Mouse (Mus musculus) midbrain, embryonic 10.5 days (tissue): ENCODE measurements at regions not wholly inside any gene's neighbourhood (a gene's known extent, or its start where the extent isn't known, plus 50 kb on each side); places are given as distances from the start of the nearest gene placed in this dataset.

Source experiments
- DNase-seq: peaks from one replicate; pipeline ENCODE4 v3.0.0-alpha.2; 2017; ENCODE audit warnings: low spot score
- H3K27ac ChIP-seq: fragments of 300-500 bp; sonication (generic); replicated peaks from 2 replicates; pipeline ENCODE4 v1.5.1; 2016; ENCODE audit warnings: mild to moderate bottlenecking
- H3K27me3 ChIP-seq: fragments of 300-500 bp; sonication (generic); 2 replicates; pipeline ENCODE4 v1.6.1; 2016; ENCODE audit warnings: low read depth, mild to moderate bottlenecking; ENCODE audit not compliant: poor library complexity, severe bottlenecking
- H3K36me3 ChIP-seq: fragments of 300-500 bp; sonication (generic); 2 replicates; pipeline ENCODE4 v1.6.1; 2016; ENCODE audit warnings: mild to moderate bottlenecking, moderate library complexity
- H3K4me1 ChIP-seq: fragments of 300-500 bp; sonication (generic); 2 replicates; pipeline ENCODE4 v1.6.1; 2016
- H3K4me3 ChIP-seq: fragments of 300-500 bp; sonication (generic); 2 replicates; pipeline ENCODE4 v1.5.1; 2016; ENCODE audit warnings: mild to moderate bottlenecking, moderate library complexity
- H3K9me3 ChIP-seq: fragments of 300-500 bp; sonication (generic); replicated peaks from 2 replicates; pipeline ENCODE4 v1.6.1; 2016; ENCODE audit warnings: mild to moderate bottlenecking
- WGBS: fragments of 180-500 bp; shearing (Covaris S2); methylation state at CpG from one replicate; pipeline ENCODE4 v1.1.7; 2016; 5-methylcytosine and 5-hydroxymethylcytosine counted together

DNA sequence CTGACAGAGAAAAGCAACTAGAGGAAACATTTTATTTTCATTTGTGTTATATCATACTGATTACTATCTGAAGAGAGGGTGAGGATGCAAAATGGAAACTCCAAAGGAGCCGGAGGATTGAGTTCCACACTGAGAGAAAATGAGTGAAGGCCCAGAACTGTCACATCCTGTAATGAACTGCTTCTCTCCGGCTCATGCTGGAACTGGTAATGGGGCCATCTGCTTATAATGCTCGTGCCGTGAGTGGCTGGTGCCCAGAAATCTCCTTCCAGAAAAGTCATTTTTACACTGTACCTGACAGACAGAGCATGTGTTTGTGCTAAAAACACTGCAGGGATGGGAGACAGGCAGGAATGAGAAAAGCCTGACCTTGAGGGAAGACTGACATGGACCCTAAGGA is 483.5 kb upstream of the Pkdcc start:
- WGBS, result 92% methylated on average over 4 of the region's 4 CpGs
- no peak overlapping the region for H3K4me3 ChIP-seq
- no peaks in the 10 kb centered on the region for H3K9me3 ChIP-seq
- no peak for DNase-seq
- H3K36me3 ChIP-seq, result no peaks in the 10 kb centered on the region
- no peaks in the 10 kb centered on the region for H3K27me3 ChIP-seq
- no peak overlapping the region for H3K27ac ChIP-seq
- H3K4me1 ChIP-seq, result no peaks in the 10 kb centered on the region

DNA sequence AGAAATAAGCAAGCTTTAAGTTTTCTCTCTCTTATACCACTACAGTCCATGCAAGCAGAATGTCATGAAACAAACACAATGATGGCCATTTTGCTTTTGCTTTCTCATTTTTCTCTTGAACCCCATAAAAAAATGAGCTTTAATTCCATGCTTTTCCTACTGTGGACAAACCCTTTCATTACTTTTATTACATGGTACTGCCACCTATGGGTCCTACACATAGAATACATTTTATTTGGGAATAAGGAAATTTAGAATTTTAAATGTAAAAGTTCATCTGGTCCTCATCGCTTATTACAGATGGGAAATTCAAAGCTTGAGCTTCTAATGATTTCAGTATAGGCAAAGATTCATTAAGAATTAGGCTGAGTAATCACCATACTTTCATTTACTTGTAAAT is 472.6 kb upstream of the Pkdcc start:
- no peak for DNase-seq
- H3K4me1 ChIP-seq, result no peaks in the 10 kb centered on the region
- no peaks in the 10 kb centered on the region for H3K9me3 ChIP-seq
- WGBS, result 90% methylated on average over 1 of the region's 1 CpGs
- H3K36me3 ChIP-seq, result no peaks in the 10 kb centered on the region
- H3K4me3 ChIP-seq, result no peak overlapping the region
- no peaks in the 10 kb centered on the region for H3K27me3 ChIP-seq
- no peak overlapping the region for H3K27ac ChIP-seq

DNA sequence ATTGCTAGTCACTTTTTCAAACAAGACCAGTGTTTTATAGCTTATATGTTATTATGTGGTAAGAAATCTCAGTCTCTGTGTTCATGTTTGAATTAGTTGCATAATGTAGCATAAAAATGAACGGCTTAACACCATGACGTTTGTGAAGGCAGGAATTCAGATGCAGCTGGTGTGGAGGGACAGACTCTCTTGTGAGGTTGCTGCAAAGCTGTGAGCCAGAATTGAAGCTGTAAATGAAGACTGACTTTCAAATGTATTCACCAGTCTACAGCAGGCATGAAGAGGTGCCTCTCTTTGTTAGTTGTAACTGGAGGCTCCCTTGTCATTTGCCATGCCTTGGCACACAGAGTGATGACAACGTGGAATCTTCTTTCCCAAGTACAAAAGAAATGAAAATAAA is 457.7 kb upstream of the Pkdcc start:
- 86% methylated on average over 3 of the region's 3 CpGs for WGBS
- no peak overlapping the region for H3K27ac ChIP-seq
- no peaks in the 10 kb centered on the region for H3K4me1 ChIP-seq
- H3K27me3 ChIP-seq, result no peaks in the 10 kb centered on the region
- H3K36me3 ChIP-seq, result no peaks in the 10 kb centered on the region
- no peak overlapping the region for H3K4me3 ChIP-seq
- DNase-seq, result no peak
- no peaks in the 10 kb centered on the region for H3K9me3 ChIP-seq

DNA sequence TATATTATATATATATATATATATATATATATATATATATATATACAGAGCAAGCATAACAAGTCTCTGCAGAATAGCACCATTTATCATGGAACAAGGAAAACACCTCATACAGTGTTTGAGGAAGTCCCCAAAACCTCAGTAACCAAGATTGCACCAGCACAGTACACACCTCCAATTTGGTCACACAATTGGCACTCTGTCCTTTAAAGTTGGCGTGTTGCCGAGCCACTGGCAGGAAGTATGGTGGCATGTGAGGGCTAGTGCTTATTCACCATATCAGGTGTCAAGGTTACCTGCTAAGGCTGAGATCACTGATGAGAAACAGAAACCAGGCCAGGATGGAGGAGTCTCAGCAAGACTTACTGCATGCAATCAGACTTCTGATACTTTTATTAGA is 436.0 kb upstream of the Pkdcc start:
- 91% methylated on average over 2 of the region's 2 CpGs for WGBS
- Histone ChIP-seq H3K4me1 (no peaks in the 10 kb centered on the region), H3K9me3 (no peaks in the 10 kb centered on the region), H3K4me3 (no peak overlapping the region), H3K27ac (no peak overlapping the region), H3K36me3 (no peaks in the 10 kb centered on the region), H3K27me3 (no peaks in the 10 kb centered on the region)
- no peak for DNase-seq

DNA sequence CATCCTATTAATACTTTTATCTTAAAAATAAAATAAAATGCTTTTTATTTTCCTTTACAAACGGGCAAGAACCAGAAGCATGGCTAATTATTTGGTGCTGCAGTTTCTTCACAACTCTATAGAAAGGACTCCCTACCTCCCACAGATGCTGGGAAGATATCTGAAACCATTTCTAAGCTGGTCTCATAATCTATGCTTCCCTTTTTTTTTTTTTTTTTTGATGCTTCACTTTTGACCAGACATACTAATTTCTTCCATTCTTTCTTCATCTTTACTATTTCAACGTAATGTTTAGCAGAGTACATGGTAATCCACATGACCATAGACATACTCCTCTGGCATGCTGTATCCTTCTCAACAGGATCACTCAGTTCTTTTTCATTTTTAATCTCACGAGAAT is 393.0 kb upstream of the Pkdcc start:
- Histone ChIP-seq H3K27me3 (no peaks in the 10 kb centered on the region), H3K36me3 (no peaks in the 10 kb centered on the region), H3K27ac (no peak overlapping the region), H3K4me1 (no peaks in the 10 kb centered on the region), H3K9me3 (no peaks in the 10 kb centered on the region), H3K4me3 (no peak overlapping the region)
- WGBS, result 81% methylated on average over 3 of the region's 3 CpGs
- no peak for DNase-seq

DNA sequence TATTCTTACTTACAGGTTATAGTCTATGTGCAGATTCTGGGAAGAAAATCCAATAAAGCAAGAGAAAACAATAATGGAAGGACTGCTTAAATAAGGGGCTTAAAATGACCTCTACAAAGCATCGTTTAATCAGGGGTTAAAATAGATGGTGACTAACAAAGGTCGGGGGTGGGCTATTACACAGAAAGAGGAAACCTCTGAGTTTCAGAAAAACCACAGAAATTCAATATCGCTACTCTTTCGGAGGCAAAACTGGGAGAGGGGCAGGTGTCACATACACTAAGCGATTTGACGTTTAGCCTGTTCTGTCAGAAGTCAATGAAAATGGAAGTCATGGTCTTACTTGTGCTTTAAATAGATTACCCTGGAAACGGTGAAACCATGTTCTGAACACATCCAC is 391.0 kb upstream of the Pkdcc start:
- 83% methylated on average over 7 of the region's 7 CpGs for WGBS
- H3K27ac ChIP-seq, result no peak overlapping the region
- H3K9me3 ChIP-seq, result no peaks in the 10 kb centered on the region
- no peaks in the 10 kb centered on the region for H3K27me3 ChIP-seq
- no peak overlapping the region for H3K4me3 ChIP-seq
- H3K36me3 ChIP-seq, result no peaks in the 10 kb centered on the region
- no peaks in the 10 kb centered on the region for H3K4me1 ChIP-seq
- no peak for DNase-seq

DNA sequence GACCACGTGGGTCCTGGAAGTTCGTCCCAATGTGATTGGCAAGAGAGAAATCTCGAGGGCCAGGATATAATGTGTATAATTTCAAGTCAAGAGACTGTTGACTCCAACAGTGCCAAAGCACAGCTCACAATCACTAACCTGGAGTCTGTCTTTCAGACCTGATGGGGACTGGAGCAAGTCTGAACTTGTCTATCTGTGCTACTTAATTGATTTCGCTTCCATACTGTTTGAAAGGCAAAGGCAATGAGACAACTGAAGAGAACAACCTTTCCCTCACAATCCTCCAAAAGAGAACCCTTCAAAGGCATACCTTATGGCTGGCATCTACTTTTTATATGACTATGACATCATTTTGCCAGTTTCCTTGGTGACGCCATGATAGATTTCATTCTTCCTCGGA is 390.5 kb upstream of the Pkdcc start:
- DNase-seq, result no peak
- Histone ChIP-seq H3K4me1 (no peaks in the 10 kb centered on the region), H3K36me3 (no peaks in the 10 kb centered on the region), H3K27ac (no peak overlapping the region), H3K27me3 (no peaks in the 10 kb centered on the region), H3K4me3 (no peak overlapping the region), H3K9me3 (no peaks in the 10 kb centered on the region)
- WGBS, result 90% methylated on average over 6 of the region's 6 CpGs

DNA sequence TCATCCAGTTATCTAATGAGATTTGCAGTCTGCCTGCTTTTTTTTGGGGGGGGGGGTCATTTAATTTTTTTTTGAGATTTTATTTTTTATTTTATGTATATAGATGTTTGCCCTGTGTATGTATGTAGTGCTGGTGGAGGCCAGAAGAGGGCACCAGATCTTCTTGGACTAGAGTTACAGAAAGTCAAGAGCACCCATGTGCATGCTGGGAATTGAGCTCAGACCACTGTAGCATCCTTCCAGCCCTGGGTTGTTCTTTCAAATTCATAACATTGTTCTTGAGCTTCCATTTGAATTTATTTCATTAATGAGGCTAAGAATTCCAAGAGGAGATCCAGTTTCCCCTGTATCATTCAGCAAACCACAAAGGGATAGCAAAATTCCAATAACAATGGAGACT is 387.9 kb upstream of the Pkdcc start:
- no peak for DNase-seq
- Histone ChIP-seq H3K4me3 (no peak overlapping the region), H3K4me1 (no peaks in the 10 kb centered on the region), H3K27ac (no peak overlapping the region), H3K36me3 (no peaks in the 10 kb centered on the region), H3K27me3 (no peaks in the 10 kb centered on the region), H3K9me3 (no peaks in the 10 kb centered on the region)

DNA sequence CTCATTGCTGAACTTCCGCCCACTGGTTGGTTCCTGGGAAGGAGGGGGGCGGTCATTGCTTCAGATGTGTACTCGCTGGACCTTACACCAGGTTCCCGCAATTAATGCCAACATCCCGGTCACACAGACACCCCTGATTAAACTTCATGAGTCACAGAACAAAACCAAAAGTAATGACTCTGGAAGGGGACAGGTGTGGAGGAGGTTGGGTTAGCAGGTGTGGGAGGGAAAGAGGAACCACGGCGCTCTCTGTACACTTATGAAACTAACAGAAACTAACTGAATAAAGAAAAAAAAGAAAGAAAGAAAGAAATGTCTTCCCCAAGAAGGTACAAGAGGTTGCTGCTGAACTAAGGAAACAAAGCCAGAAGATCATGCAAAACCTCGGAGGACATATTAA is 387.3 kb upstream of the Pkdcc start:
- Histone ChIP-seq H3K4me1 (no peaks in the 10 kb centered on the region), H3K4me3 (no peak overlapping the region), H3K27me3 (no peaks in the 10 kb centered on the region), H3K9me3 (no peaks in the 10 kb centered on the region), H3K36me3 (no peaks in the 10 kb centered on the region), H3K27ac (no peak overlapping the region)
- no peak for DNase-seq
- WGBS, result 95% methylated on average over 8 of the region's 8 CpGs

DNA sequence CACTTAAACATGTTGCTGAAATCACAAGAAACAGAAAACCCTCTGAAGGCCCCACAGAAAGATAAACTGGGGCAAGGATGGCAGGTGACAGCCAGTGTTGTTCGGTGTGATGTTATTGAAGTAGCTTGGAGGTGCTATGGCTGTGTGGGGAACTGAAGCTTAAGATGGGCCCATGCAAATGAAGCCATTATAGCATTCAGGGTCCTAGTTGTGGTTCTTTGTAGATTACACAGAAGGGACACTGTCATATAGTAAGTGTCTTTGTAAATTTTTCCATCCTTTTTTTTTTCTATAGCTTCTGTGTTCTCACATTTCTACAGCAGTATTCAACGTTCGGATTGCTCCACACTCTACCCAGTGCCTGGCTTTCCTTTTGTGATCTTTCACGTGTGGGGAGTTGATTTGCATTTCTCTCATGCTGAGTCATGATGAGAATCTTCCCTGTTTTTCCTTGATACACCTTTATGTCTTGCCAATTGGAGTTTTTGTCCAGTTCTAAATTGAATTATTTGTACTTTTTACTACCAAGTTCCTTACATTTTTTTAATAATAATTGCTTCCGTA is 386.6 kb upstream of the Pkdcc start:
- WGBS, result 82% methylated on average over 5 of the region's 5 CpGs
- H3K27me3 ChIP-seq, result no peaks in the 10 kb centered on the region
- no peaks in the 10 kb centered on the region for H3K36me3 ChIP-seq
- H3K27ac ChIP-seq, result no peak overlapping the region
- DNase-seq, result no peak
- no peaks in the 10 kb centered on the region for H3K4me1 ChIP-seq
- no peak overlapping the region for H3K4me3 ChIP-seq
- no peaks in the 10 kb centered on the region for H3K9me3 ChIP-seq

DNA sequence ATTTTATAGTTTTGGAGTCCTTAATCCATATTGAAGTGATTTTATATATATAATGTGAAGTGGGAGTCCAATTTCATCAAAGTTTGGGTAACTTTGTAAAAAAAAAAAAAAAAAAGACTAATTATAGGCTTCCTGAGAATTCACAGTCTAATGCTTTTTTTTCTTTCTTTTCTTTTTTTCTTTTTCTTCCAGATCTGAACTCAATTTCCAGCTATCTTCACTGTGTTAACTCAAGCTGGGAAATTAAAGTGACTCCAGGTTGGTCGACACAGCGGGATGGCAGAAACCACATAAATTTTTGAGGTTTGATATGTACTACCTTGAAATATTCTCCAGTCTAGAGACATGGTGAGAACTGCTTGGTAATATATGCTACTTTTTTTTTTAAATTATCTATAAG is 385.7 kb upstream of the Pkdcc start:
- Histone ChIP-seq H3K36me3 (no peaks in the 10 kb centered on the region), H3K27me3 (no peaks in the 10 kb centered on the region), H3K4me3 (no peak overlapping the region), H3K4me1 (no peaks in the 10 kb centered on the region), H3K27ac (no peak overlapping the region), H3K9me3 (no peaks in the 10 kb centered on the region)
- no peak for DNase-seq
- 92% methylated on average over 2 of the region's 2 CpGs for WGBS

DNA sequence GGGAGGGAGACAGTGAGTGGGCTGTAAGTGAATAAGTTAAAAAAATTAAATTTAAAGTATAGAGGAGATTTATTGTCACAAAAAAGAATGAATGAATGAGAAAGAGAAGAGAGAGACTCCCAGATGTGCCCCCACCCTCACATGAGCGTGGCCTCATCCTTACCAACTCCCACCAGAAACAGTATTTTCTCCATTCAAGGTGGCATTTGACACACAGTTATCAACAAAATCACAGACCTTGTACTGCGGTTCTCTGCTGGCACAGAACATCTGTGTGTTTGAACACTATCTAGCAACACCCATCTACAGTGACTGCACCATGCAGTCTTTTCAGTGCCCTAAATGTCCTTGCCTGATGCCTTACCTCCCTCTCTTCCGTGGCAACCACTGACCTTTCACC is 380.9 kb upstream of the Pkdcc start:
- no peaks in the 10 kb centered on the region for H3K36me3 ChIP-seq
- WGBS, result 80% methylated on average over 3 of the region's 3 CpGs
- H3K27ac ChIP-seq, result no peak overlapping the region
- no peaks in the 10 kb centered on the region for H3K4me1 ChIP-seq
- no peaks in the 10 kb centered on the region for H3K9me3 ChIP-seq
- no peak for DNase-seq
- no peak overlapping the region for H3K4me3 ChIP-seq
- no peaks in the 10 kb centered on the region for H3K27me3 ChIP-seq

DNA sequence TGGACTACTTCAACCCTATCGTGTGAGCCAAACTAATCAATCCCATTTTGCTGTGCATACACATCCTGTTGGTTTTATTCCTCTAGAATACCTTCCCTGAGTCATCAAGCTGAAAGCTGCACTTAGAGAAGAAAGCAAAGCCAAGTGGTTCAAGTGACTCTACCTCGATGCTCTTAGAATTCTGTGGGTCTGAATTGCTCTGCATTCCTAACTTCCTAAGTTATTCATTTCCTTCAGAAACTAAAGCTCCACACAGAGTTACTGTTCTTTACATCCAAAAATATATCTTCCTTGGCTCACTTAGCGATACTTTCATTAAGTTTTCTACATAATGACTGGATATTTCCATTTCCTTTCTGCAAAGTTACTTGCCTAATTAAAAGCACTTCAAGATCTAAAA is 379.0 kb upstream of the Pkdcc start:
- Histone ChIP-seq H3K4me1 (no peaks in the 10 kb centered on the region), H3K27ac (no peak overlapping the region), H3K36me3 (no peaks in the 10 kb centered on the region), H3K4me3 (no peak overlapping the region), H3K9me3 (no peaks in the 10 kb centered on the region), H3K27me3 (no peaks in the 10 kb centered on the region)
- no peak for DNase-seq
- WGBS, result 84% methylated on average over 3 of the region's 3 CpGs

DNA sequence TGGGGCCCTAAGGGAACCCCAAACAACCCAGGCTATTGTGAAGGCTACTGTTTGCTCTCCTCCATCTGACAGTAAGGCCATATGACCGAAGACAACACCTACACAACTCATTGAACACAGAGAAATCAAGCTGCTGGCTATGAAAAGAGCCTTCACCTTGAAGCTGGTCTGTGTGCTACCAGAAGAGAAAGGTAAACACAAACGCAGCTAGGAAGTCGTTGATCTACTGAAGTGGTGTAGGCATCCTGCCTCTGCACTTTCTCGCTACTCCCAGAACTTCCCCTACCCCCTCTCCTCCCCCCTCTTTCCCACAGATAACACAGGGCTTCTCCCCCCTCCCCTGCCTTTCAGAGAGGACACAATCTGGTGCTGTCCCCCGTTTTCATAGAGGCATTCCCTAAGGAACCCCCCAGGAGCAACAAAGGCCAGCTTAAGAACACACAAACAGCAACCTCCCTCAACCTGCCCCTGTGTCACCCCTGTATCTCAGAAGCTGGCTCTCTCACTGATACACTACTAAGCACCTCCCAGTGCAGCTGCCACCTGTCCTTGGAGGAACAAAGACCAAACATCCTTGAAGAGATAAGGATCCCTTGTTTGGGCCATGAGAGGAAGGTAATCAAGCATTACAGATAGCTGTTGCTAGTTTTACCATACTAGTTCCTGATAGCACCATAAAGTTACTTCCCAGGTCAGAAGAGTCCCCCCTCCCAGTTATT is 368.2 kb upstream of the Pkdcc start:
- Histone ChIP-seq H3K27ac (no peak overlapping the region), H3K36me3 (no peaks in the 10 kb centered on the region), H3K27me3 (no peaks in the 10 kb centered on the region), H3K4me3 (no peak overlapping the region), H3K9me3 (no peaks in the 10 kb centered on the region), H3K4me1 (no peaks in the 10 kb centered on the region)
- WGBS, result 81% methylated on average over 5 of the region's 5 CpGs
- no peak for DNase-seq
